Mouse (Mus musculus) liver, embryonic 14.5 days (tissue): ENCODE data around the gene Cyb5r4. TPM values are rescaled to one million over a fixed set of nuclear protein-coding genes. Genes with fewer than 3 reads are reported as not detected.

Experiments
- ATAC-seq: fragments of 200-750 bp; cut with Nextera tagmentation; 2 replicates; pipeline ENCODE4 v1.8.0; 2017; ENCODE audit warnings: moderate number of reproducible peaks, mild to moderate bottlenecking, moderate library complexity; ENCODE audit not compliant: insufficient read depth
- DNase-seq, 3 experiments: peaks; one replicate each; pipeline ENCODE4 v3.0.0-alpha.2; 2012 to 2013; ENCODE audit warnings: low read depth in 3 of 3, low spot score in 3 of 3
- H3K27ac ChIP-seq: fragments of 300-500 bp; sonication (generic); 2 replicates; pipeline ENCODE4 v1.5.1; 2014; ENCODE audit warnings: moderate library complexity, mild to moderate bottlenecking, control low read depth, inconsistent platforms
- H3K27me3 ChIP-seq: fragments of 300-500 bp; sonication (generic); 2 replicates; pipeline ENCODE4 v1.6.1; 2014; ENCODE audit warnings: mild to moderate bottlenecking, low read length, moderate library complexity; ENCODE audit not compliant: control insufficient read depth, insufficient read depth
- H3K36me3 ChIP-seq: fragments of 300-500 bp; sonication (generic); replicated peaks from 2 replicates; pipeline ENCODE4 v1.6.1; 2014; ENCODE audit warnings: low read depth; ENCODE audit not compliant: control insufficient read depth, insufficient read depth
- H3K4me1 ChIP-seq, 2 experiments: fragments of 200-500 bp in 1 of 2; fragments of 300-500 bp in 1 of 2; sonication (generic) in 1 of 2; replicated peaks; 2 replicates each; pipeline ENCODE4 v1.6.1; 2012 to 2014; ENCODE audit warnings: antibody characterized with exemption in 1 of 2, inconsistent platforms in 1 of 2, low read length in 1 of 2; ENCODE audit not compliant: control insufficient read depth in 2 of 2, insufficient read depth in 2 of 2
- H3K4me2 ChIP-seq: fragments of 300-500 bp; sonication (generic); 2 replicates; pipeline ENCODE4 v1.6.1; 2014; ENCODE audit warnings: low read depth, mild to moderate bottlenecking, control low read depth, moderate library complexity
- H3K4me3 ChIP-seq, 2 experiments: fragments of 200-500 bp in 1 of 2; fragments of 300-500 bp in 1 of 2; sonication (generic) in 1 of 2; 2 replicates each; pipeline ENCODE4 v1.5.1; 2012 to 2014; ENCODE audit warnings: low read depth in 2 of 2, low read length in 2 of 2, mild to moderate bottlenecking in 2 of 2, control low read depth in 1 of 2, inconsistent platforms in 1 of 2, moderate library complexity in 1 of 2; ENCODE audit not compliant: insufficient read depth in 1 of 2
- H3K9ac ChIP-seq: fragments of 300-500 bp; sonication (generic); replicated peaks from 2 replicates; pipeline ENCODE4 v1.6.1; 2014; ENCODE audit warnings: mild to moderate bottlenecking, control low read depth, moderate library complexity
- H3K9me3 ChIP-seq: fragments of 300-500 bp; sonication (generic); 2 replicates; pipeline ENCODE4 v1.6.1; 2016; ENCODE audit warnings: low read length, mixed read lengths; ENCODE audit not compliant: control insufficient read depth
- CTCF ChIP-seq: IDR thresholded peaks from 2 replicates; pipeline ENCODE4 v1.5.1; 2016; ENCODE audit warnings: antibody characterized with exemption, low read depth, control low read depth
- EP300 ChIP-seq: IDR thresholded peaks from 2 replicates; pipeline ENCODE4 v1.6.1; 2016; ENCODE audit warnings: antibody characterized with exemption, low read depth
- WGBS: fragments of 180-500 bp; shearing (Covaris S2); extraction: QIAGEN DNeasy Blood & Tissue Kit; methylation state at CpG from one replicate; pipeline ENCODE4 v1.1.7; 2014; ENCODE audit not compliant: insufficient replicate concordance; 5-methylcytosine and 5-hydroxymethylcytosine counted together
- polyA plus RNA-seq, 2 experiments: library from polyadenylated mRNA; depleted of rRNA in 1 of 2; stranded (reverse) in 1 of 2; unstranded in 1 of 2; fragments of >200 nt; fragmentation: Nextera tagmentation in 1 of 2; extraction: Ambion mirVana in 1 of 2; gene quantifications; 2 replicates each; pipeline versions ENCODE4 v1.2.1 to v1.2.3; 2012 to 2014

The Cyb5r4 gene
- polyA plus RNA-seq, 2 experiments, result 11.2 to 32.4 TPM

DNA sequence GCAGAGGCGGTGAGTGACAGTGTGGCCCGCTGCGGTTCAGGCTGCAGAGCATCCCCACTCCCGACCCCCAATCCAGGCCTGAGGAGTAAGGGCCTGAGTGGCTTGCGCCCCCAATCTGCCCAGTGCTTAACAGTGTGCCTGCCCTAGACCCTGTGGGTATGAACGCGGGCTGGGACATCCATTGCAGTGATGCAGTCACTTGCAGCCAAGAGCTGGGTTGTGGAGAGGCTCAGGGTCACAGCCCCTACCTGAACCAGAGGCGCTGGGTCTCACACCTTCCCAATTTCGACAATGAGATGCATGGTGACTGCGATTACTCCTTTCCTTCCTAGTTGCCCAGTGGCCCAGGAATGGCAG, 5.9 kb upstream of the Cyb5r4 start:
- Histone ChIP-seq H3K9ac (no peak overlapping the region), H3K4me3 (no peak overlapping the region), H3K27me3 (peaks cover 38% of the 10 kb centered on the region), H3K27ac (no peak overlapping the region), H3K36me3 (no peaks in the 10 kb centered on the region), H3K4me1 (no peaks in the 10 kb centered on the region), H3K9me3 (no peaks in the 10 kb centered on the region), H3K4me2 (no peak overlapping the region; the same call in 1 of the 2 replicates)
- TF ChIP-seq CTCF, result no peak
- no peak for TF ChIP-seq EP300
- 3% methylated on average over 10 of the region's 10 CpGs for WGBS
- ATAC-seq (no peak), DNase-seq (no peak)

DNA sequence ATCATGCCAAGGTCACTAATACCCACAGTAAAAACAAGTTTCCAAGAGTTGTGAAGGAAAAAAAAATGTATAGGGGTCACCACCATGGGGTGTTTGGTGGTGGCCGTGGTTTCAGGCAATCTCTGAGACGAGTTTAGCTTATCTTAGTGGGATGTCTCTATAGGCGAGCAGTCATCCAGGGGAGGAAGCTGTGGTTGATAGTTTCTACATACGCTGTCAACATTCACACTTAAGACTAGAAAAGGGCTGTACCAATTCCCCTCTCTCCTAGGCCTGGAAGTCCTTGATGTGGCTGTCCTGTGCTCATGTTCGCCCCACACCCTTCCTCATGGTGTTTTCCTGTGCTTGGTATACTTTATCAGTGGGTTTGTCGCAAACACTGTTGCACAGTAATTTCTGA, 4.0 kb downstream of the Cyb5r4 start:
- Histone ChIP-seq H3K36me3 (no peaks in the 10 kb centered on the region), H3K4me1 (peaks cover 0 to 6% of the 10 kb centered on the region in 2 experiments; a peak in 3 of 4 replicates), H3K27ac (no peak overlapping the region), H3K4me3 (no peak overlapping the region), H3K4me2 (no peak overlapping the region), H3K9me3 (no peaks in the 10 kb centered on the region), H3K9ac (no peak overlapping the region), H3K27me3 (no peaks in the 10 kb centered on the region)
- DNase-seq, result no peak
- ATAC-seq, result no peak
- WGBS, result 10% methylated on average over 6 of the region's 6 CpGs
- TF ChIP-seq CTCF (no peak), EP300 (no peak)

DNA sequence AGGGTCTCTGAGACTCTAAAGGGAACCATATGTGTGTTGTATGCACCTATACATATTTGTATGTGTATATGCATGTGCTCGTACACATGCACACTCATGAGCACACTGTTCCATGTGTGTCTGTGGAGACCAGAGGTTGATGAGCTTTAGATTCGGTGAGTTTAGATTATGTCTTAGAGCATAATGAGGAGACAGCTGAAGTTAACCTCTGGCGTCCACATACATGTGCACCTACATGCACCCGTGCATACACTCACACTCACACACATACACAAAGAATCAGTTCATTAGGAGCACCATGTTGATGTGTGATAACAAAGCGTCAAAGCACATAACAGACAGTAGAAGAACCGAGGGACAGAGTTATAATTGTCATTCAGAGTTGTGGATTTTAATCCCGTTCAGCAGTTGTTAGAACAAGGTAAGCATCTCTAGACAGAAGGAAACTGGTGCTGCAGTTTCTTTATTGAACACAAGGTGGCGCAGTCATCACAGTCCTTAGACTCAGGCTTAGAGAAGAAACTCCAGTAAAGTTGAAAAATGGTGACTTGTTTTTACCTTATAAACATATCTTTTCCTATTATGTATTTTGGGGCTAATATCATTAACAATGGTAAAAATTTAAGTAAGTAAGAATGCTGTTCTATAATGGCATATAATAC, 5.7 kb downstream of the Cyb5r4 start:
- whole genome bisulfite sequencing, result 39% methylated on average over 8 of the region's 8 CpGs
- ATAC-seq, result peak; percentile 41; the same call in 1 of the 2 replicates
- H3K4me1 ChIP-seq, result peaks cover 0 to 4% of the 10 kb centered on the region in 2 experiments; a peak in 3 of 4 replicates
- H3K9ac ChIP-seq, result no peak overlapping the region
- peak; percentile 30 to 42 (median 38) for DNase-seq
- H3K36me3 ChIP-seq, result no peaks in the 10 kb centered on the region
- no peak overlapping the region for H3K4me2 ChIP-seq
- H3K27ac ChIP-seq, result no peak overlapping the region
- H3K4me3 ChIP-seq, result no peak overlapping the region
- no peak for TF ChIP-seq EP300
- peak; percentile 75 for TF ChIP-seq CTCF
- H3K27me3 ChIP-seq, result no peaks in the 10 kb centered on the region
- H3K9me3 ChIP-seq, result no peaks in the 10 kb centered on the region

DNA sequence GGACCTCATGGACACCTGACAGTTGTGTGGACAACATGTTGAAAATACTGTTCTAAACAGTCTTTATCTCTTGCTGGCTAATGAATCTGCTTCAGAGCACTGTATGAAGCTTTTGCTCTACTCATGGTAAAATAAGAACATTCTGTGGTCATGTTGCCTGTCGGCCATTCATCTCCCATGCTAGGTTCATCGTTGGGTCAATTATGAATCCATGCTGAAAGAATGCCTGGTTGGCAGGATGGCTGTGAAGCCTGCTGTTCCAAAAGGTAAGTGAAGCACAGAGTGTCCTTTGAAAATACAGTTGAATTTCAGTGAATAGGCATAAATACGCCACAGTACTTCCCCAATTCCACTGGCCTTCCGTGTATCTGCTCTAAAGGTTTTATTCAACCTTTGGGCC, 10.4 kb downstream of the Cyb5r4 start:
- ATAC-seq (no peak), DNase-seq (no peak)
- TF ChIP-seq EP300 (no peak), CTCF (no peak)
- Histone ChIP-seq H3K9me3 (no peaks in the 10 kb centered on the region), H3K4me2 (no peak overlapping the region), H3K4me1 (no peaks in the 10 kb centered on the region), H3K27me3 (no peaks in the 10 kb centered on the region), H3K9ac (no peak overlapping the region), H3K4me3 (no peak overlapping the region), H3K36me3 (no peaks in the 10 kb centered on the region), H3K27ac (no peak overlapping the region)
- 70% methylated on average over 4 of the region's 4 CpGs for WGBS

DNA sequence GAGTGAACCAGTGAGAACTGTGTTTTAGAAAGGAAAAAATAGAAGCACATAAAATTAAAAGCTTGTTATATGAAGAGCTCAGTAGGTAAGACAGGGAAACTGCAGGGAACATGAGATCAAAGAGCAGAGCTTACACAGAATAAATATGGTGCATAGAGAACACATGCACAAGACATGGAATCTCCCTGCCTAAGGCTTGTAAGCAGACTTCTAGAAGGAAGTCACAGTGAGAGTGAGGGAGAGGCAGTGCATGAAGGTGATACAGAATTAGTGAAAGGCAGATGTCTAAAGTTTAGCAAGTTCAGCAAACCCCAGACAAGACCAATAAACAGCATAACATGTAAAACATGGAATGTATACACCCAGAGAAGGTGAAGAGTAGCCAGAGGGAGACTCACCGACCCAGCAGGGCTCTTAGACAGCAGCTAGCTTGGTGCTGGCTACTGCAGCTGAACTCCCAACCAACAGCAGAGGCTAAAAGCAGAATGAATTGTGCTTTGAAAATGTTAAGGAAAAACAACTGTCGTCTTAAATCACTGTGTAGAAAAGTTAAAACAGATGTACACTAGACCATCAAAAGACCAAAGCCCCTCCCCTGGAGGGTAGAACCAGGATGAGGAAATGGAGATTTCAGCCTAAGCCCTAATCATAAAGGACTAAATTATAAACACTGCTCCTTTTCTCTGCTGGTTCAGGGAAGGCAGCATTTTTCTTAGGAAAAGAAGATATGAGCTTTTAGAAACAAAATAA, 13.2 kb downstream of the Cyb5r4 start:
- Histone ChIP-seq H3K27me3 (no peaks in the 10 kb centered on the region), H3K4me1 (no peaks in the 10 kb centered on the region), H3K4me2 (no peak overlapping the region), H3K36me3 (no peaks in the 10 kb centered on the region), H3K9ac (no peak overlapping the region), H3K9me3 (no peaks in the 10 kb centered on the region), H3K4me3 (no peak overlapping the region), H3K27ac (no peak overlapping the region)
- 64% methylated on average over 2 of the region's 2 CpGs for WGBS
- DNase-seq (no peak), ATAC-seq (no peak)
- TF ChIP-seq EP300 (no peak), CTCF (no peak)
